Mouse (Mus musculus) heart, adult 11 months (tissue): ENCODE measurements at regions not wholly inside any gene's neighbourhood (a gene's known extent, or its start where the extent isn't known, plus 50 kb on each side); places are given as distances from the start of the nearest gene placed in this dataset.
A peak's percentile ranks its signal among the peaks of the same experiment; 100 is the strongest.

ENCODE experiments used
- DNase-seq: peaks from one replicate; pipeline ENCODE4 v3.0.0; 2022

DNA sequence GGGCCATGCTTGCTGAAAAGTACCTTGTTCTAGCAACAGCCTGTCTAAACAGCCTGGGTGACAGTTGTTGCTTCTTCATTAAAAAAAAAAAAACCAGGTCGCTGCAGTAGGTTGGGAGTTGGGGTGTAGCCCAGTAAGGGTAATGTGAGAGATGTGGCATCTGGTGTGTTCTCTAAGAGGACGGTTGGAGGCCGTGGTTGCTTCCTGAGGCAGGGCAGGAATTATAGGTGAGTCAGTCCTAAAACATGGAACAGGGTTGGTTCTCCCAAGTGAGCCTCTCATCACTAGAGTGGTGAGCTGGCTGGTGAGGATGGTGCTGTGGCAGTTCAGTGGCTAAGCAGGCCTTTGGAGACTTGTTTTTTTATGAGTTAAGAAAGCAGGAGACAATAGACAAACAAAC, 283.3 kb upstream of the Prickle1 start:
- peak; percentile 51 for DNase-seq

GRCm38 (mm10) chr15:93876335-93876734, 280.6 kb upstream of the Prickle1 start:
- DNase-seq: peak; percentile 48

- DNase-seq: peak; percentile 30
These were observed 280.0 kb upstream of the Prickle1 start for GRCm38 (mm10) chr15:93875685-93876084.

GRCm38 (mm10) chr15:93874206-93874605, 278.5 kb upstream of the Prickle1 start:
- DNase-seq: peak; percentile 59

- DNase-seq: peak; percentile 53
These were observed 261.7 kb upstream of the Prickle1 start for GRCm38 (mm10) chr15:93857336-93857901.

GRCm38 (mm10) chr15:93853221-93853620, 257.5 kb upstream of the Prickle1 start:
- DNase-seq: peak; percentile 14

DNA sequence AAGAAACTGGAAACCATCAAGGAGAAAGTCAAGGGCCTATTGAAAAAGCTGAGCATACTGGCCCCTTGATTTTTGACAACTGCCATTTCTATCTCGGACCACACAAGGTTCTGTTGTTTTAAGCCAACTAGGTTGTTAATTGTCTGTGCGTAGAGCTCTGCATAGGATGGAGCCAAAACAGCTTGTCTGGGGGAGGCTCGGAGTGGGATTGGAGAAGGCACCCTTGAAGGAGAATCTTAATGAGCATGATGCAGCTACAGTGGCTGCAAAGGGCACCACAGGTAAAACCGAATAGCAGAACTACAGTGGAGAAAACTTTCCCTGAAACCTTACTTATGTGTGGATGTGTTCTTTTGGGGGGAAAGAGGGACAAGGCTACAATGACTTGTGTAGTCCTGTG, 256.4 kb upstream of the Prickle1 start:
- DNase-seq: peak; percentile 54

GRCm38 (mm10) chr15:93850388-93850787, 254.7 kb upstream of the Prickle1 start:
- peak; percentile 34 for DNase-seq

DNA sequence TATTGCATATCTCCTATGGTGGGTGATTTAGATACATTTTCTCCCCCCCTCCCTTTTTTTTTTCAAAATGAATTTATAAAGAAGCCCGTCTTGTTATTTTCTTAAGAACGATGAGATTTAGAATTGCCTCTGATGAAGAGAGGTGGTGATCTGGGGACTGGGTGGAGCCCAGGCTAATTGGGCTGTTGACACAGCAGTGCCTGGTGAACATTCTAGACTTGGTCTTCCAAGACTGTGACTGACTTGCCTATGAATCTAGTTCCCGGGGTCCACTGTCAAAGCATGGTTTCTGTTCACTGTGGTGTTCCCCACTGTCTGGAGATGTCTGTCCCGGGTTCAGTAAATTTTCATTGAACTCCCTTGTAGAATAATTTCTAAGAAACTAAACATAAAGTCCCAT, 253.1 kb upstream of the Prickle1 start:
- peak; percentile 61 for DNase-seq

DNA sequence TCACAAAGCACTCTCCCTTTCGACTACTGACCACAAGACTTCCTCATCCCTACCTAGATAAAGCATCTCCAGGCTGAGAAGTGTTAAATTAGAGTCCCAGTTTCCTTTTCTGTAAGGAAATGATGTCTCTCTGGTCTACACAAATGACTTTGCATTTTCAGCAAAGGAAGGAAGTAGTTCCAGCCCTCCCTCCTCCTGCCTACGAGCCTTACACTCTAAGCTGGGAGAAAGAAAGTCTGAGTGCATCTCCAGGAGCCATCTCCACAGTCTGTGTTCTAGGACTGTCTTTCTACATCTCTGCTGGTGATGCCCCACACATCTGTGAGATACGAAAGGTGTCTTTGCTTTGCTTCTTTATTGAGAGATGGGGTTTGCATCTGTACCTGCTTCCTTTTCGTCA, 251.1 kb upstream of the Prickle1 start:
- no peak for DNase-seq

DNA sequence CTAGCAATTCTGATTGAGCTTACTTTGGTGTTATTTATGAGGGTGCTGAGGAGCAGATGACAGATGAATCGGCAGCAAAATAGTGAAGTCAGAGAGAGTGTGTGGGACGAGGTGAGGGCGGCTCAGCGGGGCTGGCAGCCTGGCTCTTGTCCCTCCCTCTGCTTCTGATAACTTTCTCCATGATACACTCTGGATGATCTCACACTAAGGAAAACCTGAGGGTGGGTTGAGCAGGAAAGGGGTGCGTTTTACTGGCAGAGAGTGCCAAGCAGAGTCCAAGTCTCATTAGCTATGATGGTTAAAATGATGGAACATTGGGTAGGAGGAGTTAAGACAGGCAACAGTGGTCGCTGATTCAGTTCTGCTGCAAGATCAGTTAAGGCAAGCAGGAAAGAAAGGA, 250.1 kb upstream of the Prickle1 start:
- peak; percentile 69 for DNase-seq

GRCm38 (mm10) chr15:93832956-93833355, 237.3 kb upstream of the Prickle1 start:
- DNase-seq: peak; percentile 68

GRCm38 (mm10) chr15:93832431-93832936, 236.8 kb upstream of the Prickle1 start:
- DNase-seq: peak; percentile 95

- DNase-seq: peak; percentile 58
These were observed 235.5 kb upstream of the Prickle1 start for GRCm38 (mm10) chr15:93831148-93831547.

- DNase-seq: peak; percentile 94
These were observed 229.3 kb upstream of the Prickle1 start for GRCm38 (mm10) chr15:93824729-93825694.

- DNase-seq: no peak
These were observed 225.5 kb upstream of the Prickle1 start for GRCm38 (mm10) chr15:93821236-93821635.

DNA sequence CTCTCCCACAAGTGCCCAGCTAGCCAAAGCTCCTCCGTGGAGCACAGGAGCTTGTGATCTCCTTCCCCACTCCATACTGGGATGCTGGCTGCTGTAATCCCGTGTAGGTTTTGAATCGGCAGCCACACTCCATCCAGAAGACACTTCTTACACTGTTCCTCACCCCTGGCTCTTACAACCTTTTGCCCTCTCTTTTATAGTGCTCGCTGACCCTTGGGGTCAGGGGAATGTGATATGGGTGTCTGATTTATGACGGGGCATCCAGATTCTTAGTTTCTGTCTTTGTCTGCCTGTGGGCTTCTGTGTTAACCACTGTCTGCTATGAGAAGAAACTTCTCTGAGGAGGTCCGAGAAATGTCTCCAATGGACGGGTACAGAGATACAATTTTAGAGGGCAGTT, 216.3 kb upstream of the Prickle1 start:
- no peak for DNase-seq

DNA sequence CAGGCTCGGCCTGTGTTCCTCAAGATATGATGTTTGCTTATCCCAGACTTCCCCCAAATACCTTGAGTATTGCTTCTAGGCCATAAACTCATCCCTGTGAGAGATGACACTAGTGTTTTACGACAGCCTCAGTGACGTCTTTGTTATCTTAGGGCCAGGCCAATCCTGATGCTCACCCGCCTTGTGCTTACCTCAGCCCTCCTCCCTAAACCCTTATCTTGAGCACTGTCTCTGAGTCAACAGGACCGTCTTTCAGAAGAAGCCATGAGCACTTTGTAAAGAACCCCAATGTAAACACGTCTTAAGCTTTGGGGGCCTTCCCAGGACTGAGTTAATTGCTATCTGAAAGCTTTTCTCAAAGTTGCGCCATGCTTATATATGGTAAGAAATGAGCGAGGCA, 212.3 kb upstream of the Prickle1 start:
- no peak for DNase-seq

GRCm38 (mm10) chr15:93807505-93807904, 211.8 kb upstream of the Prickle1 start:
- DNase-seq: no peak

- peak; percentile 48 for DNase-seq
These were observed 209.0 kb upstream of the Prickle1 start for GRCm38 (mm10) chr15:93804703-93805102.

DNA sequence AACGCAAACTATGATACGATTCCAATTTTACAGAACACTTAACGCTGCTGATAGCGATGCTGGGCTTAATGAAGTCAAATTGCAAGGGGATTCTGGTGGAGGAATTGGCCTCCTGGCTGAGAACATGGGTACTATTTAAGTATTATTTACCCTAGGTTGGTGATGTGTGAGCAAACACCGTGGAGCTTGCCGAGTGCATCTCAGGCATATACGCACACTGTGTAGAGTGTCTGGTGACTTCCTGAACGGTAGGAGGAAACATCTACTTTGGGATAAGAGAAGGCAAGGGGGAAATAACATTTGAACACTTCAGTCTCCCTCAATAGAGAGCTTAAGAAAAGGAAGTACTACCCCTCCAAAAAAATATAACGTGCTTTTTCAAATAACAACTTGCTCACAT, 194.8 kb upstream of the Prickle1 start:
- no peak for DNase-seq

- DNase-seq: no peak
These were observed 194.1 kb upstream of the Prickle1 start for GRCm38 (mm10) chr15:93789762-93790161.

GRCm38 (mm10) chr15:93787361-93787760, 191.7 kb upstream of the Prickle1 start:
- DNase-seq: no peak

GRCm38 (mm10) chr15:93785846-93786412, 190.2 kb upstream of the Prickle1 start:
- no peak for DNase-seq
